8 mouse cellular contexts compared by ENCODE assay signal in the genomic region with DNA sequence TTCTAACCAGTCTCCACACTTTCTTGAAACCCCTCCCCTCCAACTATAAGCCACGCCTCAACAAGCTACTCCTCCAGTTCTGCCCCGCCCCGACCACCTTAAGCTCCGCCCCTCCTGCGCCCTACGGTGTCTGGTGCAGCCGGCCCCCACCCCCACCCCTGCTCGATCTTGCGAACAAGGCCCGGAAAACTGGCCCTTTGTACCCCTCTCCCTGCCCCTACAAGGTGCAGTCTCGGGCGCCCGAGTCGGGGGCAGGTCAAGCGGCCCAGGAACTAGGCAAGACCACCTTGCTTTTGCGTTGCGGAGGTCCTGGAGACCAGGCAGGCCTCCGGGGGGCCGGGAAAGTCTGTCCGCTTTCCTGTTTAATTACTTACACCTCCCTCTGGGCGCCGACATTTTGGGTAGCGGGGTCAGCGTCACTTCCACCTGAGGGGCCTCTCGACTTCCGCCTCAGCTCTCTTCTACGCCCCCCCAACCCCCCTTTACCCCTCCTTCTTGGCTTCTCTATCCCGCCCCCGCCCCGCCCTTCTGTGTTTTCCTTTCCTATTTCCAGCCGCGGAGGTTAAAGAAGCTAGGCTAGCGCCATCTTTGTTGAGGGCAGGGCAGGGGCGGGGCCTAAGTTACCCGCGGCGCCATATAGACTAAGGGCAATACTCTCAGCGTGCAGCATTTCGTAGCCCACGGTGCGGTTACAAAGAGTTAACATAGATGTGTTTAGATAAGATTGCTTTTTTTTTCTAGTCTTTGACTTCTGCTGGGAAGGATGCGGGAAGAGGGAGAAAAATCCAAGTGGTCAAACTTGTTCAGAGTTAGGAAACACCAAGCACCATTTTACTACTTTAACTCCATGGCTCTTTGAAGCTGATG. TPM values are rescaled to one million over a fixed set of nuclear protein-coding genes. Genes with fewer than 3 reads are reported as not detected.
DNase-seq lines count a peak whose midpoint lies in the region; ATAC-seq and TF ChIP-seq lines count a peak whose summit lies in the region.

A gene (plus strand): TSS at position 165 of the 867 bp plus-strand sequence.
A gene (minus strand): TSS at position 447 of the 867 bp plus-strand sequence.

- peak; percentile 84 for ATAC-seq in forebrain, embryonic 12.5 days (ENCODE audit: low FRiP score)
- ATAC-seq in heart, postnatal 0 days (ENCODE audit: insufficient read depth, low read depth), result peak; percentile 79
- peak; percentile 79 for ATAC-seq in liver, embryonic 16.5 days (ENCODE audit: low read depth)
- peak; percentile 85 for ATAC-seq in neural tube, embryonic 13.5 days (ENCODE audit: low read depth)

- in situ Hi-C loops in CH12.LX (cut with MboI; ENCODE audit: low pct_ligation_motif_present, low pct_unique_long_range_greater_than_20kb, low sequenced_read_pairs), result no loop called here

- TF ChIP-seq EP300 in CH12.LX (IDR thresholded peaks at IDR 0.05; ENCODE audit: low read length), result no peak
- TF ChIP-seq EP300 in heart, postnatal 0 days (IDR thresholded peaks at IDR 0.05; ENCODE audit: low read depth), result no peak

- peaks cover 6% of the 10 kb centered on the region; the same call in 1 of the 2 replicates for H3K79me2 ChIP-seq in CH12.LX (replicated peaks; ENCODE audit: control insufficient read depth, extremely low read depth, insufficient read depth, poor library complexity, severe bottlenecking)

- TF ChIP-seq CTCF in CH12.LX (conservative IDR thresholded peaks at IDR 0.05 in 1 of 2, IDR thresholded peaks at IDR 0.05 in 1 of 2; ENCODE audit: low read depth in 2 of 2, low read length in 2 of 2), result no peak
- TF ChIP-seq CTCF in heart, postnatal 0 days (IDR thresholded peaks at IDR 0.05; ENCODE audit: low read depth), result no peak
- TF ChIP-seq CTCF in testis, adult 2 months (IDR thresholded peaks at IDR 0.05; ENCODE audit: control insufficient read depth, insufficient read depth, insufficient replicate concordance, low read depth, low read length), result no peak

- peak within 1 kb of the TSS; percentile 77 for H3K4me2 ChIP-seq in CH12.LX (ENCODE audit: insufficient read depth, low read depth, poor library complexity, severe bottlenecking)
- H3K4me2 ChIP-seq in forebrain, embryonic 12.5 days, result peak within 1 kb of the TSS; percentile 60
- peak within 1 kb of the TSS; percentile 70 for H3K4me2 ChIP-seq in heart, postnatal 0 days (ENCODE audit: low read depth, low read length)
- H3K4me2 ChIP-seq in liver, embryonic 16.5 days (ENCODE audit: low read depth, low read length), result peak within 1 kb of the TSS; percentile 90
- peak within 1 kb of the TSS; percentile 58 for H3K4me2 ChIP-seq in neural tube, embryonic 13.5 days

- H3K4me1 ChIP-seq in CH12.LX (ENCODE audit: control insufficient read depth in 1 of 2, insufficient read depth in 2 of 2), result peaks cover 4 to 36% of the 10 kb centered on the region in 2 experiments
- H3K4me1 ChIP-seq in forebrain, embryonic 12.5 days, result peaks cover 7% of the 10 kb centered on the region
- peaks cover 14% of the 10 kb centered on the region for H3K4me1 ChIP-seq in heart, postnatal 0 days (ENCODE audit: control insufficient read depth, insufficient read depth)
- peaks cover 20% of the 10 kb centered on the region for H3K4me1 ChIP-seq in liver, embryonic 16.5 days (ENCODE audit: control insufficient read depth, low read depth, low read length)
- peaks cover 19% of the 10 kb centered on the region for H3K4me1 ChIP-seq in neural tube, embryonic 13.5 days (replicated peaks)
- peaks cover 4% of the 10 kb centered on the region for H3K4me1 ChIP-seq in testis, adult 2 months (ENCODE audit: control insufficient read depth, insufficient read depth, low read length)

- peak within 1 kb of the TSS; percentile 97 for H3K9ac ChIP-seq in CH12.LX (ENCODE audit: insufficient read depth, low read depth)
- H3K9ac ChIP-seq in forebrain, embryonic 12.5 days, result peak within 1 kb of the TSS; percentile 84
- peak within 1 kb of the TSS; percentile 78 for H3K9ac ChIP-seq in heart, postnatal 0 days (replicated peaks; ENCODE audit: low read depth, low read length)
- peak within 1 kb of the TSS; percentile 88 for H3K9ac ChIP-seq in liver, embryonic 16.5 days (ENCODE audit: low read depth, low read length)
- peak within 1 kb of the TSS; percentile 83 for H3K9ac ChIP-seq in neural tube, embryonic 13.5 days

- peak within 1 kb of the TSS; percentile 90 for H3K27ac ChIP-seq in CH12.LX (ENCODE audit: insufficient read depth, low read depth)
- H3K27ac ChIP-seq in forebrain, embryonic 12.5 days, result peak within 1 kb of the TSS; percentile 99
- H3K27ac ChIP-seq in heart, postnatal 0 days (ENCODE audit: low read depth), result peak within 1 kb of the TSS; percentile 96
- peak within 1 kb of the TSS; percentile 98 for H3K27ac ChIP-seq in liver, embryonic 16.5 days (ENCODE audit: low read length)
- peak within 1 kb of the TSS; percentile 97 for H3K27ac ChIP-seq in neural tube, embryonic 13.5 days (replicated peaks)
- H3K27ac ChIP-seq in testis, adult 2 months (ENCODE audit: control insufficient read depth, insufficient read depth, low read depth, low read length), result peak within 1 kb of the TSS; percentile 94

- H3K36me3 ChIP-seq in CH12.LX (replicated peaks in 1 of 2; ENCODE audit: control insufficient read depth in 1 of 2, insufficient read depth in 1 of 2, low read length in 1 of 2), result peaks cover 36 to 46% of the 10 kb centered on the region in 2 experiments
- H3K36me3 ChIP-seq in forebrain, embryonic 12.5 days (replicated peaks), result peaks cover 43% of the 10 kb centered on the region
- H3K36me3 ChIP-seq in heart, postnatal 0 days (replicated peaks; ENCODE audit: control insufficient read depth, insufficient read depth, low read length), result peaks cover 33% of the 10 kb centered on the region
- peaks cover 43% of the 10 kb centered on the region for H3K36me3 ChIP-seq in liver, embryonic 16.5 days (ENCODE audit: control insufficient read depth, insufficient read depth)
- peaks cover 35% of the 10 kb centered on the region for H3K36me3 ChIP-seq in neural tube, embryonic 13.5 days
- no peaks in the 10 kb centered on the region for H3K36me3 ChIP-seq in testis, adult 2 months (ENCODE audit: control insufficient read depth, insufficient read depth, low read length)

- H3K27me3 ChIP-seq in CH12.LX (replicated peaks), result no peaks in the 10 kb centered on the region
- no peaks in the 10 kb centered on the region for H3K27me3 ChIP-seq in forebrain, embryonic 12.5 days
- H3K27me3 ChIP-seq in heart, postnatal 0 days (ENCODE audit: control insufficient read depth, insufficient read depth, low read length), result no peaks in the 10 kb centered on the region
- no peaks in the 10 kb centered on the region for H3K27me3 ChIP-seq in liver, embryonic 16.5 days (ENCODE audit: control insufficient read depth, insufficient read depth, low read depth, low read length)
- H3K27me3 ChIP-seq in neural tube, embryonic 13.5 days, result no peaks in the 10 kb centered on the region
- H3K27me3 ChIP-seq in testis, adult 2 months (ENCODE audit: control insufficient read depth, insufficient read depth, low read length), result no peaks in the 10 kb centered on the region

- under 1% methylated on average over 41 of the region's 42 CpGs for WGBS in forebrain, embryonic 12.5 days
- under 1% methylated on average over 42 of the region's 42 CpGs for WGBS in heart, postnatal 0 days
- under 1% methylated on average over 42 of the region's 42 CpGs for WGBS in liver, embryonic 16.5 days (ENCODE audit: insufficient replicate concordance)
- WGBS in neural tube, embryonic 13.5 days, result 0% methylated on average over 42 of the region's 42 CpGs

- TF ChIP-seq POLR2A in CH12.LX (IDR thresholded peaks at IDR 0.05; ENCODE audit: low read depth, low read length), result peak; percentile 83
- peak; percentile 65 for TF ChIP-seq POLR2A in testis, adult 2 months (IDR thresholded peaks at IDR 0.05; ENCODE audit: control insufficient read depth, low read depth, low read length)

- no peak for TF ChIP-seq RAD21 in CH12.LX (IDR thresholded peaks at IDR 0.05; ENCODE audit: low read depth, low read length)

- peak; percentile 97 for DNase-seq in CH12.LX (ENCODE audit: extremely low read depth)
- peak; percentile 99 for DNase-seq in c-Kit-positive CD71-positive TER-119-positive erythroid progenitor cells, embryonic 14.5 days (ENCODE audit: low spot score)
- DNase-seq in heart, postnatal 0 days (ENCODE audit: low spot score), result peak; percentile 96
- DNase-seq in kidney, postnatal 4 days, result peak; percentile 98

- peak within 1 kb of the TSS; percentile 75 to 81 (median 78) for H3K4me3 ChIP-seq in CH12.LX (replicated peaks in 1 of 3; ENCODE audit: low read depth in 2 of 3, low read length in 2 of 3, poor library complexity in 1 of 3)
- H3K4me3 ChIP-seq in forebrain, embryonic 12.5 days (replicated peaks), result peak within 1 kb of the TSS; percentile 71
- peak within 1 kb of the TSS; percentile 74 for H3K4me3 ChIP-seq in heart, postnatal 0 days (ENCODE audit: low read depth, low read length)
- peak within 1 kb of the TSS; percentile 81 for H3K4me3 ChIP-seq in liver, embryonic 16.5 days (ENCODE audit: low read depth, low read length)
- peak within 1 kb of the TSS; percentile 71 for H3K4me3 ChIP-seq in neural tube, embryonic 13.5 days
- peak within 1 kb of the TSS; percentile 92 for H3K4me3 ChIP-seq in testis, adult 2 months (ENCODE audit: control insufficient read depth, low read depth, low read length)

- dilution Hi-C loops in CH12.LX (cut with MboI; ENCODE audit: extremely low pct_ligation_motif_present, extremely low pct_unique_long_range_greater_than_20kb, low sequenced_read_pairs), result no loop called here

- H3K9me3 ChIP-seq in CH12.LX (replicated peaks; ENCODE audit: low read length), result peaks cover 6% of the 10 kb centered on the region
- H3K9me3 ChIP-seq in forebrain, embryonic 12.5 days, result no peaks in the 10 kb centered on the region
- no peaks in the 10 kb centered on the region for H3K9me3 ChIP-seq in heart, postnatal 0 days (replicated peaks; ENCODE audit: control insufficient read depth, low read length)
- no peaks in the 10 kb centered on the region for H3K9me3 ChIP-seq in liver, embryonic 16.5 days (replicated peaks; ENCODE audit: control insufficient read depth, low read length)
- no peaks in the 10 kb centered on the region for H3K9me3 ChIP-seq in neural tube, embryonic 13.5 days

RNA-seq across cellular contexts. Expression of the first gene that starts in this region (rescaled TPM):
- total RNA-seq in CH12.LX (2012; rRNA removed) (7.9 and 8.4 TPM in 2 replicates), CH12.LX (2014; rRNA removed) (3.1 and 4.4 TPM in 2 replicates)
- polyA plus RNA-seq in CH12.LX (2012; ENCODE audit: insufficient read length, low read depth), result 2.3 and 2.8 TPM in 2 replicates
- polyA plus RNA-seq in forebrain, embryonic 12.5 days (2016; fragmentation: Nextera tagmentation; extraction: Ambion mirVana), result 9.5 and 9.6 TPM in 2 replicates
- total RNA-seq in heart, postnatal 0 days (2014; rRNA removed; ENCODE audit: low replicate concordance), result 11.0 and 15.6 TPM in 2 replicates
- 12.5 and 15.1 TPM in 2 replicates for polyA plus RNA-seq in heart, postnatal 0 days (2015; fragmentation: Nextera tagmentation; extraction: Ambion mirVana)
- polyA plus RNA-seq in liver, embryonic 16.5 days (2015; fragmentation: Nextera tagmentation; extraction: Ambion mirVana), result 7.8 and 10.2 TPM in 2 replicates
- polyA plus RNA-seq in neural tube, embryonic 13.5 days (2015; fragmentation: Nextera tagmentation; extraction: Ambion mirVana), result 8.4 and 9.1 TPM in 2 replicates
- 11.2 and 12.5 TPM in 2 replicates for polyA plus RNA-seq in testis, adult 2 months (2012; rRNA removed)

RNA-seq across cellular contexts. Expression of the second gene that starts in this region (rescaled TPM):
- total RNA-seq in CH12.LX (2012; rRNA removed), result 23.7 and 24.3 TPM in 2 replicates
- 13.5 and 18.4 TPM in 2 replicates for total RNA-seq in CH12.LX (2014; rRNA removed)
- 37.1 and 40.8 TPM in 2 replicates for polyA plus RNA-seq in CH12.LX (2012; ENCODE audit: insufficient read length, low read depth)
- 64.9 and 67.3 TPM in 2 replicates for polyA plus RNA-seq in forebrain, embryonic 12.5 days (2016; fragmentation: Nextera tagmentation; extraction: Ambion mirVana)
- 37.2 and 56.9 TPM in 2 replicates for total RNA-seq in heart, postnatal 0 days (2014; rRNA removed; ENCODE audit: low replicate concordance)
- 14.4 and 14.7 TPM in 2 replicates for polyA plus RNA-seq in heart, postnatal 0 days (2015; fragmentation: Nextera tagmentation; extraction: Ambion mirVana)
- 10.4 and 12.5 TPM in 2 replicates for polyA plus RNA-seq in liver, embryonic 16.5 days (2015; fragmentation: Nextera tagmentation; extraction: Ambion mirVana)
- 43.0 and 43.7 TPM in 2 replicates for polyA plus RNA-seq in neural tube, embryonic 13.5 days (2015; fragmentation: Nextera tagmentation; extraction: Ambion mirVana)
- 36.1 and 37.2 TPM in 2 replicates for polyA plus RNA-seq in testis, adult 2 months (2012; rRNA removed)

Comparison
In these comparisons a context has a peak if more than half of its experiments do, and no peak if none do; other contexts are left out.
1. Peak in every context shown above with its lines: DNase-seq, ATAC-seq, H3K4me3 ChIP-seq and H3K27ac ChIP-seq.